Mouse (Mus musculus): ENCODE measurements around the gene Cstf3.
"Not testable (repeated sequence)": the region's sequence is repeated elsewhere in the genome, so short reads cannot be mapped to it uniquely, and the experiment has no call there.

Cstf3 gene

DNA sequence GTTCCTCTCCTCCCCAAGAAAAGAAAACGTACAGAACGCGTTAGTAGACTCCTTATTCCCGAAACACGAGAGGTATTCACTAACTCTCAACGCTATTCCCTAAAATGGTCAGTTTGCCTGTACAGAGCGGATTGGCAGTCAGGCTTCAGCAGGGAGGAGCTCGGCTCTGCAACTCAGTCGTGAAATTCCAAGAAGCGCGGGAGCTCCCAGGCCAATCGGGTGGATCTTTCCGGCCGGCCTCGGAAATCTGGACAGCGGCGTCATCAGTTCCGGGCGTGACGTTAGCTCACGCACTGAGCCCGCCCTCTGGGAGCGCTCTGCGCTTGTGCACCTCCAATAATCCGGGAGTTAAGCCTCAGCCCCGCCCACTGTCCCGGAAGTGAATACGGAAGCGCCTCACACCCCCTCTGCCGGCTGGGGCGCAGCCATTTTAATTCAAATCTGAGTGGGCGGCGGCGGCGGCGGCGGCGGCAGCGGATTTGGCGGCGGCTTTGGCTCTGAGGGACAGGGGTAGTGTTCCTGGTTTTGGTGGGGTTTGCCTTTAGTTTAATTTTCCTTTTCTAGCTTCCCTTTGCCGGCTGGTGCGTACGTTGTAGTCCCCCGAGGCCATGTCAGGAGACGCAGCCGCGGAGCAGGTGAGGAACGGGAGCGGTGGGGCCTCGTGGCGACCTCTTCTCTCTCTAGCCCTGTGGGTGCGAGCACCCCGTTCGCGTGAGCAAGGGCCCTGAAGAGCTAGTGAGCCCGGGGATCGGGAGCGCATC, at the start of gene Cstf3:
Cstf3 (plus strand) TSS at position 456 of the 761 bp plus-strand sequence.
- DNase-seq (ENCODE audit: low spot score), result peak; percentile 95

DNA sequence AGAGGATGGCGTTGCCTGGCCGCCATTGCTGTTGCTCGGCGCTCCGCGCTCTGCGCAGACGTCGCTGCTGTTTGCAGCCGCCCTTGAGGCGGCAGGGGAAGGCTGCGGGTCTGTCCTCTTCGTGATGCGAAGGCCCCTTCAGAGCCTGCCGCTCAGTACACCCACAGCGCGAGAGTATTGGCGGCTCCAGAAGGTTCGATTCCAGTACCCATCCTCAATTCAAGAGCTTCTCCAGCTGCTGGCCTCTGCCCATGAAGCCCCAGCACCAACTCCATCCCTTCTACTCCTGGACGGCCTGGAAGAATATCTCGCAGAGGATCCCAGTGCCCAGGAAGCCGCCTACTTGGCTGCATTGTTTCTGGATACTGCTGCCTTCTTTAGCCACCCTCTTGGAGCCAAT, 33.6 kb upstream of the Cstf3 start:
- DNase-seq (ENCODE audit: low spot score), result not testable (repeated sequence)

DNA sequence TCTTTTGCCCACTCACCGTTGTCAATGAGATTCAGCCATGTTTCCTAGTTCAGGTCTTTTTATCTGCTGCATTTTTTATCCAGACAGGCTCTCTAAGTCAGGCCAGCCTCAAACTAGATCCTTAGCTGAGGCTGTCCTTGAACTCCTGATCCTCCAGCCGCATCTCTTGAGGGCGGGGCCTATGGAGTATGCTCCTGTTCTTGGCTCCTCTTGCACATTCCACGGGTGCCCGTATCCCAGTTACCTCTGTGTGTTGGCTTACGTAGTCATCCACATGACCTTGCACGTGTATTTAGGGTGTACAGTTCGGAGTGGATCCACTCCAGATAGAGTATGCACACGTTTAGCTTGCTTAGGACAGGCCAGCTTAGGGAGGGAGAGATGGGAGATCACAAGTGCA, 32.6 kb upstream of the Cstf3 start:
- DNase-seq (ENCODE audit: low spot score), result no peak

DNA sequence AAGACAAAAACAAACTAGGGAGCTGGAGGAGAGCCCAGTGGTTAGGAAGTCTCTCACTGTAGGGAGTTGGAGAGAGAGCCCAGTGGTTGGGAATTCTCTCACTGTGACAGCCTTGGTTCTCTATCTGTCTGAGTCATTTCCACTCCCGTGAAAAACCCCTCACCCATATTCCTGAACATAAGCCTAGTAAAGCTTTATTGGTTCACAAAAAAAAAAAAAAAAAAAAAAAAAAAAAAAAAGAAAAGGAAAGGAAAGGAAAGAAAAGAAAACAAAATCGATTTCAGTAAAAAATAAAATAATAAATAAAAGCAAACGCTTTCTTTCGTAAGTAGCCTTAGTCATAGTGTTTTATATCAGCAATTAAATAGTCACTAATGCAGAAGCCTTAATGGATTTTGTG, 32.0 kb upstream of the Cstf3 start:
- no peak for DNase-seq (ENCODE audit: low spot score)

DNA sequence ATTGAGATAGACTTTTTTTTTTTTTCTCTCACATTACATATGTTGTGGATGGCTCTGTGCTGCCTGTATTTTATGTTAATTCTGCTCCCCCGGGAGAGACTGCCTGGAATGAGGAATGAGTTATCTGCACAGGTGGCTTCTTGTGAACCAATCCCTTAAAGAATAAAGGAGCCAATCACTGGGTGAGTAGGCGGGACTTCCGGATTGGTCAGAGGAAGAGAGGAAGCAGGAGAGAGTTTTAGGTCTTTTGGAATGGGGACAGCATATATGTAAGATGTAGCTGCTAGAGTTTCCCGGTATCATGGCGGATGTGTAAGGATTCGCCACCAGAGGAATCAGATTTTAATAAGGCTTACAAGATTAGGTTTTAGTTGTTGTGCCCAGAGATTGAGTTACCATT, 31.4 kb upstream of the Cstf3 start:
- no peak for DNase-seq (ENCODE audit: low spot score)

DNA sequence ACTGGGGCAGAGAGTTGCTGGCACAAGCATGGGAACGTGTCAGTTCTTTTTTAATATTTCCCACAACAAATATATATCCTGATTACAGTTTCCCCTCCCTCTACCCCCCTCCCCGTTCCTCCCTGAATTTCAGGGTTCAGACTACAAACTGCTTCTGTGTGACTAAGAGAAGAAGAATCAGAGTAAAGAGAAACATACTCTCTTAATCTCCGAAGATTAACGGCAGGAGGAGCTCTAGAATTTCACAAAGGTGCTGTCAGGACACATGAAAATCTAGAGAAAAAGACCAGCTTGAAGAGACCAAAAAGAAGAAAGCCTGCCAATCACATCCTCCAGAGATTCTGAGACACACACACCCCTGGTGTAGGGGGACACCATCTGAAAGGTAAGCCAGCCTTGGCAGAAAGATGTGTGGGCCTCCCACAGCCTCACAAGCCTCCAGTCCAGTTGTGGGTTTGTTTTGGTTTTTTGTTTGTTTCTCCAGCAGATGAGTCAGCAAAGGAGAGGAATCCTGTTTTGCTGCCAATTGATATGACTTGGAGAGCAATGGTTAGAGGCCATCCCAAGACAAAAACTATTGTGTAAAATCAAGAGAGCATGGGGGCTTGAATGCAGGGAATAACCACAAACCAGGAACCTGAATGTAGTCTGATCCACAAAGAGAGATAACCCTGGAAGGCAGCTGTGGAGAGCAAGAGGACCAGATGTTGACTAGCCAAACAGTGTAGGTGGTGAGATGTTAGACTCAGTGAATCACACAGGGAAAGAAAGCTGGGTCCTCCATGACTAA, 30.5 kb upstream of the Cstf3 start:
- no peak for DNase-seq (ENCODE audit: low spot score)

DNA sequence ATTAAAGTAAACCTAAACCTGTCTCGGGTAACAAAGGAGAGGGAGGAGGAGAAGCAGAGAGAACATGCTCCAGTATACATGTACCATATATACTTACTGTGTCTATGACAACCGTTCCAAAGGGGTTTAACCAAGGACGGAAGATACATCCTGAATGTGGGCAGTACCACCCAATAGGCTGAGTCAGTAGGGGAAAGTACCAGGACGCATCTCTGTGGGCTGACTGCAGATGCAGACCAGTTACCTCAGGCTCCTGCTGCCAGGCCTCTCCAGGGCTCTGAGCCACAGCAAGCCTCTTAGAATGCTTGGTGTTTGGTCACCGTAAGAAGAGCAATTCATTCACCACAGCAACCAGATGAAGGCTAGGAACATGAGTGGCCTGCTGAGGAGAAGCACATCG, 28.9 kb upstream of the Cstf3 start:
- DNase-seq (ENCODE audit: low spot score), result no peak

DNA sequence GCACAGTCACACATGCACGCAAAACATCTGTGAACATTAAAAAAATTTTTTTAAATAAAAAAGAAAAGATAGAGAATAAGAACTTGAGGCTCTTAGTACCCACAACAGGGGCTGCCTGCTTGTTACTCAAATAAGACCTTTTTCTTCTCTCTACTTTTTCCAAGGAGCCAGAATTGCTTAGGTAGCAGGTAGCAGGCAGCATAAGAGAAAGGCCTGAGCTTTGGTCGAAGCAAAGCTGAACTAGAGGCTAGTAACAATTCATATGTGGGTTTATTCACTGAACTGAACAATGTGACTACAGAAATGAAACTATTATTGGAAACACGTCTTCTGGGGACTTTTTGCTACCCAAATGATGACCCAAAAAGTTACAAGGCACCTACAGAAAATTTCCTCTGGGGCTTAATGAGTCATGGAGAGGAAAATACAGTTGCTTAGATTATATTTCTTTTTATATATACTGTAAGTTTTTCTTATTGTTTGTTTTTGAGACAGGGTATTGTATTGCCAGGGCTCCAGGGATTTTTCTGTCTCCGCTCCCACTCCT, 28.3 kb upstream of the Cstf3 start:
- DNase-seq (ENCODE audit: low spot score), result no peak

DNA sequence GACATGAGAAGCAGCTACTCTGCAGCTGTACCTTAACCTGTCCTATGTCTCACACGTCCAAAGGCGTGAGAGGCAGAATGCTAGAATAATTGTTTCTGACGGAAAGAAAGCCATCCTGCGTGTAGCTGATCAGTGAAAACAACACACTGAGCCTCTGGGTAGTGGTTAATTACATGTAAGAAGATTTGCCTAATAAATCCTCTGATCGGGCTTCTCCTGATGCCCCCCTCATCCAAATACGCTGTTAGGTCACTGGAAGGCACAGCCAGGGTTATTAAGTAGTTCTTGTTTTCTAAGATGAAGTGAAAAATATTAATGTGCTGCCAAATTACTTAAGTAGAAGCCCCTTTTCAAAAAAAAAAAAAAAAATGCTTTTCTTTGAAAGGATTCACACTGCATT, 18.3 kb upstream of the Cstf3 start:
- no peak for DNase-seq (ENCODE audit: low spot score)

DNA sequence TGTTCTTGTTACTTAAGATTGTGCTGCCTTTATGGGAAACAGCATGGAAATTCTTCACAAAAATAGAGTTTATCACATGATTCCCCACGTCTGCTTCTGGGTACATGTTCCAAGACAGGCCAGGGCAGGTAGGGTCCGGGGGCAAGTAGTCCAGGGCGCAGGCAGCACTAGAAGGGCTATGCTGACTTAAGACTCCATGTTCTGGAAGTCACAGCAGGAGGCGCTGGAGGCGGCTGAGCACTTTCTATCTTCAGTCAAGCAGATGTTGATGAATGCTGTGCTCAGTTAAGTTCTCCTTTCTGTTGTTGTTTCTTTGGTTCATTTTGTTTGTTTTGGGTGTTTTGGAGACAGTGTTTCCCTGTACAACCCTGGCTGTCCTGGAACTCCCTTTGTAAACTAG, 14.1 kb upstream of the Cstf3 start:
- DNase-seq (ENCODE audit: low spot score), result no peak

DNA sequence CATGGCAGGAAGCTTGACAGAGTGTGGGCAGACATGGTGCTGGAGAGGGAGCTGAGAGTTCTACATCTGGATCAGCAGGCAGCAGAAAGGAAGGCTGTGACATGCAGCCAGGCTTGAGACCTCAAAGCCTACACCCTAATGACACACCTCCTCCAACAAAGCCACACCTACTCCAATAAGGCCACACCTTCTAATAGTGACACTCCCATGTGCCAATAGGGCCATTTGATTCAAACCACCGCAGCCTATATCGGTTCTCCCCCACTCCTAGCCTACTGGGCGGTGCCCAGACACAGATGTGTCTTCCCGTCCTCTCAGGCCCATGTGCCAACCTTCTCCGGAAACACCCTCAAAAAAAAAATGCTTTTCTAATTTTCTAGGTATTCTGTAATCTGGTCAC, 12.3 kb upstream of the Cstf3 start:
- DNase-seq (ENCODE audit: low spot score), result no peak

DNA sequence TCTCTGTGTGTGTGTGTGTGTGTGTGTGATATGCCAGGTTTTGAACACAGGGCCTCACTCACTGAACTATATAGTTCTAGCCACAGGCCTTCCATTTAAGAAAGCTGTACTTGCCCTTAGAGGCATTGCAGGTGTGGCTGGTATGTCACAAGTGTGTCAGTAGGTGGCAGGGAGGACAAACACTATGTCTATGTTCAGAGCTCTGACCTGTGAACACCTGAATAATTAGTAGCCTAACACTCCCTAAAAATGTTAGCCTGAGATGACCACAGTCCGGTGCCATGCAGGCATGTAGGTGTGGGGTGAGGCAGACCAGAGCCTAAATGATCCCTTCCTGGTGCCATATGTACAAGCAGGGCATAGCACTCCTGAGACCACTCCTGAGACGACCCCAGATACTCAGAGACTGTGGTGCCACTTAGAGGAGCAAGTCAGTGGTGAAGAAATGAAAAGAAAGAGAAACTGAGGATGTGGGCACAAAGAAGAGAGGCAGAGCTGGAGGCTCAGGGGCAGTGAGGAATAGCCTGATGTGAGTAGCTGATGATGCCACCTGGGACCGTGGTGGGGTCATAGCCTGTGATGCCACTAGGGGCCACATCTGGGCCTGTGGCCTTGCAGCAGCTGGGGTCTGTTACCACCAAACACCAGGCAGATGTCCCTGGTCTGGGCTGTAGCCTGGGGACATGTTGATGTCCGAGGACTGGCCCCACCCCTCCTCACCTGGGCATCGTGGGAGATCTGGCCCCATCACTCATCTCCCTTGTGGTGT, 11.3 kb upstream of the Cstf3 start:
- DNase-seq (ENCODE audit: low spot score), result no peak

DNA sequence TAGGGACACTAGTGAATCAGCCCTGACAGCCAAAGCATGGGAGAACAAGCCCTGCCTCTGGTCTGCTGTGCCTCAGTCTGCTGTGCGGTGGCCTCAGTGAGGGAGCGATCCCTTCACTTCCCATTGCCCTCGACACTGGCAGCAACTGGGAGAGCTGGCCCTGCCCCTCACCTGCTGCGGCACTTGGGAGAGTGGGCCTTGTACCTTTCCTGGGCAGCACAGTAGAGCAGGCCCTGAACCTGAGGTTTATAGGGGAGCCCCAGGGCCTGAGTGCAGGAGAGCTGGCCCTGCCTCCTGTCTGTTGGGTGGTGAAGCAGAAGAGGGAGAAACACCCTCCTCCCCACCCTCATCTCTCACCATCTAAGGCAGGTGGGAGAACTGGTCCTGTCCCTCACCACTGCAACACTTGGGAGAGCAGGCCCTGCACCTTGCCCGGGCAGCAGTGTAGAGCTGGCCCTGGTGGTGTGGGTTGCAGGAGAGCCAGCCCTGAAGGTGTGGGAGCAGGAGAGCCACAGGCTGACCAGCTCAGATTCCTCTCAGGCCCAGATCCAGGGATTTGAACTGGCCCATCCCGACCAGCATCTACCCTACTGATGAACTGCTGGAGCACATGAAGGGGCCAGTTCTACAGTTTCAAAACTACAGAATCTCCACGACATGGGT, 10.4 kb upstream of the Cstf3 start:
- DNase-seq (ENCODE audit: low spot score), result no peak

DNA sequence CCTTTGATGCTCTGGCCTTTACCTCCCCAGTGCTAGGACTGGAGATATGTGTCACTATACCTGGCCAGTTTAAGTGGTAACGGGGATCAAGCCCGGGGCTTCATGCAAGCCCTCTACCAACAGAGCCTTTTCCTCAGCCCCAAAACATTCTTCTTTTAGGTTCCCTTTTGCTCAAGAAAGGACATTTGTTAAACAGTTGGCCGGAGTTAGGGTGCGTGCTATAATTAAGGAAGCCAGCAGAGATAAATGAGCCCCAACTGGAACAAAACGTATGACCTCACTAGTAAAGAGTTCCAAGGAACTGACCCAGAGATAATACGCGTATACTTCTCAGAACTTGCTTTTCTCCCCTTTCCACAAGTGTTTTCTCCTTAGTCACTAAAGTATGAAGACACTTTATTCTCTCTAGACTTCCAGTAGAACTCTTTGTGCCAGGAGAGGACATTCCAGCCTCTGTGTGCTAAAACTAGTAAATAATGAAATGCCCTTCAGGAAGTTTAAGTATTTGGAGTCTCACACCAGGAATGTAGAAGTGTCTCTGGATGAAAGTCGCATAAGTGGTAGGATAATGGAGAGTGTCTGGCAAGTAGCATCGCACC, 8.9 kb upstream of the Cstf3 start:
- no peak for DNase-seq (ENCODE audit: low spot score)

DNA sequence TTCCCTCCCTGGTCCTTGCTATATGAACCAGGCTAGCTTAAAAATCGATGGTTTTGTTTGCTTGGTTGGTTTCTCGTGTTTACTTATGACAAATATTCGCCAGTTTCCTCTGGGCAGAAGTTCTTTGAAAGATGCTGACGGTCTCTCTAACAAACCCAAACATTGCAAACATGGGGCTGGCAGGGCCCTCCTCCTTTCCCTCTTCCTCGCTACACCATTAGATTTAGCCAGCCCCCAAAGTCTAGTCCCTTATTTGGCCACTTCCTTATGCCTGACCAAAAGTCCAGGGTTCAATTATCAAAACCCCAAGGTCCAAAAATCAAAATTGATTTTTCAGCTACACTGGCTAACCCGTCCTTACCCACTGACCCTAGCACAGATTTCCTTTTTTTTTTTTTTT, 7.3 kb upstream of the Cstf3 start:
- DNase-seq (ENCODE audit: low spot score), result no peak

DNA sequence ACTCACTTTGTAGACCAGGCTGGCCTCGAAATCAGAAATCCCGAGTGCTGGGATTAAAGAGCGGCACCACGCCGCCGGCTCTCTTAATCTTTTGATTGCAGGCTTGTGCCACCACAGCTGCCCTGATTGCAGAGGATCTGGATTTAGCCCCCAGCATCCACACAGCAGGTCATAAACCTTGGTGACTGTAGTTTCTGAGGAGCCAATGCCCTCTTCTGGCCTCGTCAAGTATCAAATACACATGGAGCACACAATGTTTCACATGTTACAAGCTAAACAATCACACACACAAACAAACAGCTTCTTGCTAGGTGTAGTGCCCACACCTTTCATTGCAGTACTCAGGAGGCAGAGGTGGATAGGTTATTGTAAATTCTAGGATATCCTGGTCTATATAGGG, 6.1 kb upstream of the Cstf3 start:
- no peak for DNase-seq (ENCODE audit: low spot score)

DNA sequence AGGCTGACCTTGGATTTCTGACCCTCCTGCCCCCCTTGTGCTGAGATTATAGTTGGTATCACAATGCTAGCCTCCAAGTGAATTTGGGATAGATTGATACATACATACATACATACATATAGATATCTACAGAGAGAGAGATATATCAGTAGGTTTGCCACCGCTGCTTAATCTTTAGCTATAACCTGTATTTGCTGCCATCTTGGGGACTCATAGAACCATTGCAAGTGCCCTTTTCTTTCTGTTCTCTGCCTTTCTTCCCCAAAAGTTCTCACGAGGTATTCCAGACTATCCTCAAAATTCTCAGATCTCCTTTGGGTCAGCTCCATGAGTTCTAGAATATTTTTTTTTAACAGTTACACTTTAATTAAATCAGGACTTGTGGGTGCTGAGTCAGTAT, 4.7 kb upstream of the Cstf3 start:
- DNase-seq (ENCODE audit: low spot score), result no peak

DNA sequence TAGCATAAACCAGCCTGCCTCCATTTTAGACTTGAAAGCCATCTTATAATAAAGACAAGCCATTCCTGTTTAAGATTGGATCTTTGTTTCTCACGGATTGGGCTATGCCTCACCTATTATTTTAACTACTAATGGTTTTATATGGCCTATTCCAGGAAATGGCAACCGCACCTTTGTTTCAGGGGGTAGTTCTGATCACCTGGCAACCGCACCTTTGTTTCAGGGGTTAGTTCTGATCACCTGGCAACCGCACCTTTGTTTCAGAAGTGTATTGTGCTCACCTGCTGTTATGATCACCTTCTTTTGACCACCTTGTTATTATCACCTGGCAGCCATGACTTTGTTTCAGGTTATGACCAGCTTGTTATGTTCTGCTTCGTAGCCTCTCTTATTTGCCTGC, 1.8 kb upstream of the Cstf3 start:
- DNase-seq (ENCODE audit: low spot score), result no peak

DNA sequence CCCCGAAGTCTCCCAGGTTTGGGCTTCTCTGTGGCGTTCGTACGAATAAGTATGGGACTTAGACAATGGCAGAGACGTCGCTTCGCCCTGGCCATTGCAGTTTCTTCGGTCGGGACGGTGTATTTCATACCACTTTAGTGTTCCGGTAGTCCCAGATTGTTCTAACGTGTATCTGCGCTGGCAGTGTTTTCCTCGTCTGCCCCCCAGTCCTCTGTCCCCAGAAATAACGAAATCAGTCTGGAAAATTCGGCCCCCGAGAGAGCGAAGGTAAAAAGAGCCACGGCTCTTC, 450 bp downstream of the Cstf3 start:
- no peak for DNase-seq (ENCODE audit: low spot score)

DNA sequence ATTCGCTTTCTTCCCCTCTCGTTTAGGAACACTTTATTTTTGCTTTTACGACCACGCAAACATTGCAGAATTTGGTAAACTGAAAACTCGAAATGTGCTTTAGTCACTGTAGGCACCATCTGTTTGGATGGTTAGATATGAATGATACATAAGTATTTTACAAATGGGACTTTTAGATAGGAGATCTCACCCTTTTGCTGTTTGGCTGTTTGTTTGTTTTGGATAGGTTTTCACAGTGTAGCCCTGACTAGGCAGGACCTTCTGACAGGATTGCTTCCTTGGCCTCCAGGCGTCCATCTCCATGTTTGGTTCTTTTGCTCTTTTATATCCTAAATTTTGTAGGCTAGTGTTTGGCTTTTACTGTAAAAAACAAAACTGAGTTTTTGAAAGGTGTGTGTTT, 818 bp downstream of the Cstf3 start:
- DNase-seq (ENCODE audit: low spot score), result no peak

DNA sequence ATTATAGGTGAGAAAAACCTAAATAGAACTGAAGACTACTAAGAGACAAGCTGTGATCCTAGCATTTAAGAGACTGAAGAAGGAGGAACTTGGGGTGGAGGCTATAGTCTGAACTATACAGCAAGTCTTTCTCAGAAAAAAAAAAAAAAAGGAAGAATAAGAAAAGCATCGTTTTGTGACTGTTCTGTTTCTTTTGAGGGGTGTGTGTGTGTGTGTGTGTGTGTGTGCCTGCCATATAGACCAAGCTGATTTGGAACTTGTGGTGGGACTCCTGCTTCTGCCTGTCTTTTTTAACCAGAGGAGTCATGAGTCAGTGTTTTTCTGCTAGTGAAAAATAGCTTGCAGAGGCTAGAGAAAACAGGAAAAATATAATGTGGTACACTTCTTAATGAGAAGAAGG, 4.7 kb downstream of the Cstf3 start:
- no peak for DNase-seq (ENCODE audit: low spot score)

DNA sequence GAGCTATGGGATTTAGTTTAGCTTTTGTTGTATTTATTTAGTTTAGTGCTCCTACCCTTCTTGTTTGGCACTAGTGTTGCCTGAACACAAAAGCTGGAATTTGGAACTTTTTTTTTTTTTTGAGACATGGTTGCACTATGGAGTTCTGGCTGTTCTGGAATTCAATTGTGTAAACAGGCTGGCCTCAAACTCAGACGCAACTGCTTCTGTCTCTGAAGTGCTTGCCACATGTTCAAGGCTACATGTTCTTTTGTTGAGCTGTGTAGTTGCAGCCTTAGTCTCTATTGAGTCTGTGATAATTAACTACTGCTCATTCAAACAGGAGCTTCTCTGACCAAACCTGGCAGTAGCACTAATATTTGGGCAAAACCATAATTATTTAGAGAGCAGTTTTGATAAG, 13.1 kb downstream of the Cstf3 start:
- no peak for DNase-seq (ENCODE audit: low spot score)
